Mouse (Mus musculus) CH12.LX (cell line): ENCODE measurements at regions not wholly inside any gene's neighbourhood (a gene's known extent, or its start where the extent isn't known, plus 50 kb on each side); places are given as distances from the start of the nearest gene placed in this dataset.

Experiments used
- DNase-seq: peaks from one replicate; pipeline ENCODE4 v3.0.0-alpha.2; 2013; ENCODE audit errors: extremely low read depth
- H3K27ac ChIP-seq: 2 replicates; pipeline ENCODE4 v1.5.1; 2012; ENCODE audit warnings: low read depth, mild to moderate bottlenecking, control low read depth, moderate library complexity; ENCODE audit not compliant: insufficient read depth
- H3K27me3 ChIP-seq: replicated peaks from 2 replicates; pipeline ENCODE3; 2012; ENCODE audit warnings: inconsistent platforms
- H3K36me3 ChIP-seq, 2 experiments: replicated peaks in 1 of 2; 2 replicates each; pipeline versions ENCODE3 to v1.6.1; 2012; ENCODE audit warnings: inconsistent platforms in 1 of 2, low read length in 1 of 2, mild to moderate bottlenecking in 1 of 2, mixed read lengths in 1 of 2, moderate library complexity in 1 of 2; ENCODE audit not compliant: control insufficient read depth in 1 of 2, insufficient read depth in 1 of 2
- H3K4me1 ChIP-seq, 2 experiments: 2 replicates each; pipeline ENCODE4 v1.6.1; 2012; ENCODE audit warnings: inconsistent platforms in 1 of 2, moderate library complexity in 1 of 2; ENCODE audit not compliant: insufficient read depth in 2 of 2, control insufficient read depth in 1 of 2
- H3K4me2 ChIP-seq: 2 replicates; pipeline ENCODE4 v1.6.1; 2012; ENCODE audit warnings: low read depth, mild to moderate bottlenecking, control low read depth; ENCODE audit not compliant: poor library complexity, insufficient read depth, severe bottlenecking
- H3K4me3 ChIP-seq, 3 experiments: fragments of 150-350 bp in 1 of 3; sonication (generic) in 1 of 3; replicated peaks in 1 of 3; 2 replicates each; pipeline versions ENCODE3 to v1.5.1; 2011 to 2012; ENCODE audit warnings: low read depth in 2 of 3, low read length in 2 of 3, mild to moderate bottlenecking in 2 of 3, moderate library complexity in 2 of 3, control low read depth in 1 of 3, improper control_type of control experiment in 1 of 3, inconsistent platforms in 1 of 3, mixed read lengths in 1 of 3; ENCODE audit not compliant: poor library complexity in 1 of 3
- H3K79me2 ChIP-seq: replicated peaks from 2 replicates; pipeline ENCODE4 v1.6.1; 2012; ENCODE audit warnings: mild to moderate bottlenecking, moderate library complexity; ENCODE audit not compliant: control insufficient read depth, poor library complexity, insufficient read depth, severe bottlenecking; ENCODE audit errors: extremely low read depth
- H3K9ac ChIP-seq: 2 replicates; pipeline ENCODE4 v1.6.1; 2012; ENCODE audit warnings: low read depth, mild to moderate bottlenecking, control low read depth, moderate library complexity; ENCODE audit not compliant: insufficient read depth
- H3K9me3 ChIP-seq: replicated peaks from 2 replicates; pipeline ENCODE3; 2012; ENCODE audit warnings: low read length, inconsistent platforms, mixed read lengths
- BHLHE40 ChIP-seq: IDR thresholded peaks from 2 replicates; pipeline ENCODE4 v1.6.1; 2011; ENCODE audit warnings: mild to moderate bottlenecking, low read depth, low read length, improper control_type of control experiment
- CHD2 ChIP-seq: IDR thresholded peaks from 2 replicates; pipeline ENCODE4 v1.6.1; 2011; ENCODE audit warnings: low read length, improper control_type of control experiment
- E2F4 ChIP-seq: IDR thresholded peaks from 2 replicates; pipeline ENCODE4 v1.6.1; 2011; ENCODE audit warnings: low read depth, low read length, improper control_type of control experiment; ENCODE audit not compliant: insufficient replicate concordance
- EP300 ChIP-seq: IDR thresholded peaks from 2 replicates; pipeline ENCODE4 v1.6.1; 2011; ENCODE audit warnings: low read length, improper control_type of control experiment
- GABPA ChIP-seq: IDR thresholded peaks from 2 replicates; pipeline ENCODE4 v1.6.1; 2012; ENCODE audit warnings: low read depth, low read length, improper control_type of control experiment, inconsistent platforms; ENCODE audit not compliant: insufficient replicate concordance
- KAT2A ChIP-seq: IDR thresholded peaks from 2 replicates; pipeline ENCODE4 v1.6.1; 2012; ENCODE audit warnings: low read length, improper control_type of control experiment, inconsistent platforms; ENCODE audit not compliant: insufficient replicate concordance
- MAFK ChIP-seq: IDR thresholded peaks from 2 replicates; pipeline ENCODE4 v1.6.1; 2011; ENCODE audit warnings: low read length, improper control_type of control experiment; ENCODE audit not compliant: insufficient replicate concordance
- MAZ ChIP-seq: IDR thresholded peaks from 2 replicates; pipeline ENCODE4 v1.6.1; 2012; ENCODE audit warnings: low read depth, mild to moderate bottlenecking, inconsistent platforms, low read length, improper control_type of control experiment, moderate library complexity
- MEF2A ChIP-seq: IDR thresholded peaks from 2 replicates; pipeline ENCODE4 v1.6.1; 2014; ENCODE audit warnings: low read depth, mild to moderate bottlenecking, inconsistent platforms, low read length, improper control_type of control experiment, borderline replicate concordance
- MYC ChIP-seq: IDR thresholded peaks from 2 replicates; pipeline ENCODE4 v1.6.1; 2011; ENCODE audit warnings: low read depth, mild to moderate bottlenecking, improper control_type of control experiment, low read length
- NRF1 ChIP-seq: IDR thresholded peaks from 2 replicates; pipeline ENCODE4 v1.6.1; 2014; ENCODE audit warnings: low read depth, mild to moderate bottlenecking, inconsistent platforms, low read length, improper control_type of control experiment, moderate library complexity
- PAX5 ChIP-seq: IDR thresholded peaks from 2 replicates; pipeline ENCODE4 v1.6.1; 2012; ENCODE audit warnings: low read length, inconsistent platforms, mixed read lengths
- POLR2A ChIP-seq: IDR thresholded peaks from 2 replicates; pipeline ENCODE4 v1.6.1; 2011; ENCODE audit warnings: low read depth, mild to moderate bottlenecking, improper control_type of control experiment, low read length
- POLR2AphosphoS2 ChIP-seq: IDR thresholded peaks from 2 replicates; pipeline ENCODE4 v1.6.1; 2011; ENCODE audit warnings: low read depth, low read length, improper control_type of control experiment
- RAD21 ChIP-seq: IDR thresholded peaks from 2 replicates; pipeline ENCODE4 v1.6.1; 2011; ENCODE audit warnings: low read depth, mild to moderate bottlenecking, low read length, improper control_type of control experiment, moderate library complexity
- RCOR1 ChIP-seq: conservative IDR thresholded peaks from 2 replicates; pipeline ENCODE4 v1.6.1; 2012; ENCODE audit warnings: low read depth, mild to moderate bottlenecking, inconsistent platforms, low read length, improper control_type of control experiment
- TBP ChIP-seq: conservative IDR thresholded peaks from 2 replicates; pipeline ENCODE4 v1.6.1; 2011; ENCODE audit warnings: low read depth, low read length, improper control_type of control experiment
- TCF12 ChIP-seq: IDR thresholded peaks from 2 replicates; pipeline ENCODE4 v1.6.1; 2014; ENCODE audit warnings: low read depth, mild to moderate bottlenecking, inconsistent platforms, low read length, improper control_type of control experiment
- UBTF ChIP-seq: IDR thresholded peaks from 2 replicates; pipeline ENCODE4 v1.6.1; 2012; ENCODE audit warnings: low read depth, mild to moderate bottlenecking, inconsistent platforms, low read length, improper control_type of control experiment, moderate library complexity
- USF1 ChIP-seq: IDR thresholded peaks from 2 replicates; pipeline ENCODE4 v1.6.1; 2014; ENCODE audit warnings: low read depth, mild to moderate bottlenecking, inconsistent platforms, low read length, improper control_type of control experiment
- USF2 ChIP-seq: conservative IDR thresholded peaks from 2 replicates; pipeline ENCODE4 v1.6.1; 2011; ENCODE audit warnings: low read depth, low read length, improper control_type of control experiment
- ZC3H11A ChIP-seq: IDR thresholded peaks from 2 replicates; pipeline ENCODE4 v1.6.1; 2012; ENCODE audit warnings: low read depth, mild to moderate bottlenecking, inconsistent platforms, low read length, improper control_type of control experiment
- ZKSCAN1 ChIP-seq: IDR thresholded peaks from 2 replicates; pipeline ENCODE4 v1.6.1; 2012; ENCODE audit warnings: low read depth, inconsistent platforms, low read length, improper control_type of control experiment, borderline replicate concordance
- ZMIZ1 ChIP-seq: IDR thresholded peaks from 2 replicates; pipeline ENCODE4 v1.6.1; 2012; ENCODE audit warnings: low read depth, mild to moderate bottlenecking, inconsistent platforms, low read length, improper control_type of control experiment
- dilution Hi-C: fragments of 300-500 bp; cut with MboI; formaldehyde crosslinking; loops from 2 replicates; pipeline ENCODE4 v1.14.3; 2020; ENCODE audit warnings: low sequenced_read_pairs; ENCODE audit not compliant: extremely low pct_unique_long_range_greater_than_20kb, extremely low pct_ligation_motif_present
- in situ Hi-C: fragments of 300-500 bp; cut with MboI; formaldehyde crosslinking; loops from 3 replicates; pipeline ENCODE4 v1.14.3; 2019; ENCODE audit warnings: low sequenced_read_pairs, low pct_ligation_motif_present, low pct_unique_long_range_greater_than_20kb, mixed read lengths

DNA sequence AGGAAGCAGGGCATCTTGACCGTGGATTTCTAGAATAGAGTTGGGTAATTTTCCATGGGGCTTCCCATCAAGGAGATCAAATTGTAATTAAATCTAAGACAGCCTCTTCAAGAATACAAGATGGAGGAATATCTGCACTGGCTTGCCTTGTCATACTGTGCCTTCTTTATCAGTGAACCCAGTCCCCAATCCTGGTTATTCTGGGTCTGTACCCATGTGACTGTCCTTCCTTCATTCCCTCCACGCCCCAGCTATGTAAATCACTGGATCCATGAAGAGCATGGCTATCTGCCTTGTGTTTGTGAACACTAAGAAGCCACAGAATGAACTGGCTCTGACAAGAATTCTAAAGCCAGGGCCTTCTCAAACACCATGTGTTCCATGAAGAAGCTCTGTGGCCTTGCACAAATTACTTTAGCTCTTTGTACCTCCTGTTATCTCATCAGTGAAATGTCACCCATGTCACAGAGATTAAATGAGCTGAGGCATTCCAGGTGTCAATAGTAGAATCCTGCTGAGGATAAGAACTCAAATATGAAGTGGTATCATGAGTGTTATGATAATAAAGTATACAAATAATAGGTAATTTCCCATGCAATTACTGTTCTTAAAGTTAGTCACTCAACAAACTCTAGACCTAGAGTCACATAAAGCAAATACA is 637.0 kb upstream of the Cdh11 start:
- in situ Hi-C loops: no loop called here
- Histone ChIP-seq H3K36me3 (no peaks in the 10 kb centered on the region), H3K4me2 (no peak overlapping the region), H3K27ac (no peak overlapping the region), H3K27me3 (no peaks in the 10 kb centered on the region), H3K4me3 (no peak overlapping the region), H3K9me3 (no peaks in the 10 kb centered on the region), H3K9ac (no peak overlapping the region), H3K79me2 (no peaks in the 10 kb centered on the region), H3K4me1 (no peaks in the 10 kb centered on the region)
- dilution Hi-C loops: no loop called here
- TF ChIP-seq RCOR1: no peak
- TF ChIP-seq EP300: no peak
- no peak for TF ChIP-seq UBTF
- no peak for TF ChIP-seq ZMIZ1
- no peak for TF ChIP-seq BHLHE40
- no peak for TF ChIP-seq ZC3H11A
- TF ChIP-seq TCF12: no peak
- TF ChIP-seq MEF2A: no peak
- TF ChIP-seq TBP: no peak
- TF ChIP-seq CHD2: no peak
- no peak for TF ChIP-seq KAT2A
- TF ChIP-seq RAD21: no peak
- TF ChIP-seq ZKSCAN1: no peak
- TF ChIP-seq USF2: no peak
- no peak for TF ChIP-seq USF1
- TF ChIP-seq PAX5: no peak
- no peak for TF ChIP-seq POLR2AphosphoS2
- TF ChIP-seq MAFK: no peak
- TF ChIP-seq GABPA: no peak
- no peak for TF ChIP-seq E2F4
- no peak for DNase-seq

DNA sequence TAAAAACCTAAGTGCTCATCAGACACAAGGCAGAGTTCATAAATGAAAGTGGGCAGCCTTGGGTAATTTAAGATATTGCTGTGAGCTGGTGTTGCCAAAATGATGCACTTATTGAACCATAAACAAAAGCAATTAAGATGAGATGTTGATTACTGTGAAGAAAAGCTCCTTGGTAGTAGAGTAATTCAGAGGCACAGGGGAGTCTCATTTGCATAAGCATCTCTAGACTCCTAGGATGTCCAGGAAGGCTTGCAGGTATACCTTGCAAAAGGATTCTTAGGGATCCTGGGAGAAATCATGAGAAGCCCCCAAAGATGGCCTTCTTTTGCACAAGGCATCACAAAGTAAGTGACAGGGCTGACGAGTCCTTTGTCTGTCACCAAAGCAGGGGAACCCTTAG is 640.5 kb upstream of the Cdh11 start:
- Histone ChIP-seq H3K9ac (no peak overlapping the region), H3K9me3 (no peaks in the 10 kb centered on the region), H3K4me3 (no peak overlapping the region), H3K27ac (no peak overlapping the region), H3K27me3 (no peaks in the 10 kb centered on the region), H3K4me1 (no peaks in the 10 kb centered on the region), H3K79me2 (no peaks in the 10 kb centered on the region), H3K36me3 (no peaks in the 10 kb centered on the region), H3K4me2 (no peak overlapping the region)
- no peak for DNase-seq
- TF ChIP-seq MAZ (no peak), MEF2A (no peak), POLR2A (no peak), NRF1 (no peak), MYC (no peak)
- in situ Hi-C loops: no loop called here
- dilution Hi-C loops: no loop called here
